Mouse (Mus musculus): ENCODE data around the gene Gm11034. TPM values are rescaled to one million over a fixed set of nuclear protein-coding genes. Genes with fewer than 3 reads are reported as not detected.

Gm11034 gene
- not detected in 2 replicates for polyA plus RNA-seq (2016; fragmentation: Nextera tagmentation; extraction: Ambion mirVana)

DNA sequence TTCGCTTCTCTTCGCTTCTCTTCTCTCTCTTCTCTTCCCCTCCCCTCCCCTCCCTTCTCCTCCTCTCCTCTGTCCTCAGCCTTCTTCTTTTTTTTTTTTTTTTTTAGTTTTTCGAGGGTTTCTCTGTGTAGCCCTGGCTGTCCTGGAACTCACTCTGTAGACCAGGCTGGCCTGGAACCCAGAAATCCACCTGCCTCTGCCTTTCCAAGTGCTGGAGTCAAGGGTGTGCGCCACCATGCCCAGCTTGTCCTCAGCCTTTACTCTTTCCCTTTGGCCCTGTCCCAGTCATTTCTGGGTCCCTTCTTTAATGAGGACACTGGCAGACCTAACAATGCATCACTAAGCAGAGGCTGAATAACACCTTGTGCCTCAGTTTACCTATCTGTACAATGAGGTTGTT is at the start of gene Gm11034:
Gene Gm11034 (minus strand): TSS at position 101 of the 400 bp plus-strand sequence.
- no peak within 1 kb of the TSS for H3K4me3 ChIP-seq
- H3K4me2 ChIP-seq (replicated peaks): no peak within 1 kb of the TSS
- no peak within 1 kb of the TSS for H3K27ac ChIP-seq
- H3K9ac ChIP-seq: no peak within 1 kb of the TSS
- ATAC-seq (ENCODE audit: low FRiP score, low read depth): no peak
- no peaks in the 10 kb centered on the region for H3K9me3 ChIP-seq
- no peaks in the 10 kb centered on the region for H3K4me1 ChIP-seq
- H3K36me3 ChIP-seq: no peaks in the 10 kb centered on the region
- H3K27me3 ChIP-seq (replicated peaks): peaks cover 12% of the 10 kb centered on the region; the same call in 1 of the 2 replicates
- WGBS: 77% methylated on average over 4 of the region's 4 CpGs

DNA sequence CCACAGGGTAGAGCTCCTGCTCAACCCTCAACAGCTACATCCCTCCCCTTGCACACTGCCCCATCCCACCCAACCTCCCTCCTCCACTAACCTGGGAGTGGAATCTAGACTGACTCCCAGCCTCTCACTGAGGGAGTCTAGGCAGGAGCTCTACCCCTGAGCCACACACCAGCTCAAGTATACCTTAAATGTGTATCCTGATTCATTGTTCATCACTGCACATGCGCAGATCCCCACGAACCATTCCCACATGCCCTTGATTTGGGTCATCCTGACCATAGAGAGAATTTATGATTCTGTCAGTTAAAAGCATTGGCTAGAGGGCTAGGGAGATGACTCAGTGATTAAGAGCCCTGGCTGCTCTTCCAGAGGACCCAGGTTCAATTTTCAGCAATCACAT is 49.3 kb upstream of the Gm11034 start:
- H3K27ac ChIP-seq: no peak overlapping the region
- H3K9ac ChIP-seq: no peak overlapping the region
- no peak overlapping the region for H3K4me2 ChIP-seq (replicated peaks)
- ATAC-seq (ENCODE audit: low FRiP score, low read depth): no peak
- H3K4me1 ChIP-seq: no peaks in the 10 kb centered on the region
- 85% methylated on average over 2 of the region's 2 CpGs for WGBS
- H3K9me3 ChIP-seq: no peaks in the 10 kb centered on the region
- no peaks in the 10 kb centered on the region for H3K36me3 ChIP-seq
- H3K4me3 ChIP-seq: no peak overlapping the region
- H3K27me3 ChIP-seq (replicated peaks): no peaks in the 10 kb centered on the region

DNA sequence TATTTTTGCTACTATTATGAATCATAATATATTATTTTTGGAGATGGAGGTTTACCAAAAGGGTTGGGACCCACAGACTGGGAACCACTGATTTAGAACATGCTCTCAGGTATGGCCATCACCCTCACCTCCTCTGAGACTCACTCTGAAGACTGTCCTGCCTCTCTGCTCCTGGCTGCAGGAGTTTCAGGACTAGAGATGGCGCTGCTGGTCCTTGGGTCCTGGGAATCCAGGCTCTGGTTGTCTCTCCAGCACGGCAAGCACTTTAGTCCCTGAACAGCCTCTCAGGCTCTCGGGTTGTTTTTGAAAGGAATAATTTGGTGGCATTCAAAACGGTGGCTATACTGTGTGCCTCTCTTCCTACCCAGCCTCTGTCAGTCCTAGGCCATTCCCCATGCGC is 48.4 kb upstream of the Gm11034 start:
- WGBS: 62% methylated on average over 5 of the region's 5 CpGs
- no peak overlapping the region for H3K4me2 ChIP-seq (replicated peaks)
- ATAC-seq (ENCODE audit: low FRiP score, low read depth): no peak

DNA sequence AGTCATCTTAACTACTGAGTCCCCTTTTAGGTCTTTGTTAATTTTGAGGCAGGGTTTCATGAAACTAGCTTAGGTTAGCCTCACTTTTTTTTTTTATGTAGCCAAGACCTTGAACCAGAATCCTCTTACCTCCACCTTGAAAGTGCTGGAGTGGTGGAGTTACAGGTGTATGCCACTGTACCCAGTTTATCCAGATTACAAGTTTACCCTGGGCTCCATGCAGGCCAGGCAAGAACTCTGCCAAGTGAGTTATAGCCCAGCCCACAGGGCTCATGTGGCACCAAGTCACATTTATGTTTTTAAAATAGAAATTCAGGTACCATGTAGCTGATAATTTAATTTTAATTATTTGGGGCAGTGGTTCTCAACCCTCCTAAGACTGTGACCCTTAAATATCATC is 48.0 kb upstream of the Gm11034 start:
- Histone ChIP-seq H3K9ac (no peak overlapping the region), H3K4me3 (no peak overlapping the region), H3K4me2 (replicated peaks) (no peak overlapping the region), H3K9me3 (no peaks in the 10 kb centered on the region), H3K27ac (no peak overlapping the region), H3K4me1 (no peaks in the 10 kb centered on the region), H3K36me3 (peaks cover 5% of the 10 kb centered on the region; the same call in 1 of the 2 replicates), H3K27me3 (replicated peaks) (no peaks in the 10 kb centered on the region)
- ATAC-seq (ENCODE audit: low FRiP score, low read depth): no peak; the same call in 1 of the 2 replicates

More for the DNA sequence above, 48.4 kb upstream of the Gm11034 start:
- no peaks in the 10 kb centered on the region for H3K27me3 ChIP-seq (replicated peaks)
- H3K36me3 ChIP-seq: peaks cover 3% of the 10 kb centered on the region; the same call in 1 of the 2 replicates
- no peak overlapping the region for H3K27ac ChIP-seq
- H3K4me1 ChIP-seq: no peaks in the 10 kb centered on the region
- H3K9me3 ChIP-seq: no peaks in the 10 kb centered on the region
- H3K4me3 ChIP-seq: no peak overlapping the region
- H3K9ac ChIP-seq: no peak overlapping the region

DNA sequence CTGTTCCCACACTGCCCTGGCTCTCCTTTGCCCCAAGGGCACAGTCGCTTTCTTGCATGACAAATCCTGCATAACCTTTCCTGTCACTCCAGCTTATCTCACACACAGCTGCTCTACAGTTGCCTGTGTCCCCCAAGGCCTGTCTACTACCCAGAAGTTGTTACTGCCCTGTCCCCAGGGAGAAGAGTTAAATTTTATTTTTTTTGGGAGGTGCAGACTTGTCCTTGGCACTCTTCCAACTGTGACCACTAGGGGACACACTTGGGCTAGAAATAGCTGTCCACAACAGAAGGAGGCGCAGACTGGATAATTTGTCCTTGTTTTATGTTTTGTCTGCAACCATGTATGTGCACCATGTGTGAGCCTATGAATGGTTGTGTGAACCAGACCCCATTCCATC is 47.6 kb upstream of the Gm11034 start:
- peaks cover 5% of the 10 kb centered on the region; the same call in 1 of the 2 replicates for H3K36me3 ChIP-seq
- no peak overlapping the region for H3K4me2 ChIP-seq (replicated peaks)
- H3K27ac ChIP-seq: no peak overlapping the region
- H3K4me3 ChIP-seq: no peak overlapping the region
- ATAC-seq (ENCODE audit: low FRiP score, low read depth): peak; percentile 70
- H3K4me1 ChIP-seq: no peaks in the 10 kb centered on the region
- H3K27me3 ChIP-seq (replicated peaks): no peaks in the 10 kb centered on the region
- H3K9me3 ChIP-seq: no peaks in the 10 kb centered on the region
- 35% methylated on average over 2 of the region's 2 CpGs for WGBS
- no peak overlapping the region for H3K9ac ChIP-seq

DNA sequence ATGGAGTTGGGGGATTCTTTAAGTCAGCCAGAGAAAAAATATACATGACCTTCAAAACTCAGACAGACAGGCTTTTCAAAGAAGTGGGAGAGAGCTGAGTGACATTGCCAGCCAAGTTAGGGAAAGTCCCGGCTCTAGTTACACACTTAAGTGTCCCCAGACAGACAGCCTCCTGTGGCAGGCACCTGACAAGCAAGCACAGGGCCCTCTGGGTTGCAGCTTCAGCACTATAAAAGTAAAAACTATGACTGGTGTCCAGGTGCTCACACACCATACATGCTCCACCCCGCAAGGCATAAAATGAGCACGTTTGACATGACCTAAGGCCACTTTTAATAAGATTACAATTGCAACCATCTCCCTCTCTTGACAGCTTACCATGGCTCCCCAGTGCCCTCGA is 47.1 kb upstream of the Gm11034 start:
- Histone ChIP-seq H3K27ac (no peak overlapping the region), H3K9ac (no peak overlapping the region), H3K9me3 (no peaks in the 10 kb centered on the region), H3K36me3 (peaks cover 8% of the 10 kb centered on the region), H3K4me2 (replicated peaks) (no peak overlapping the region), H3K4me3 (no peak overlapping the region), H3K27me3 (replicated peaks) (no peaks in the 10 kb centered on the region), H3K4me1 (no peaks in the 10 kb centered on the region)
- 59% methylated on average over 4 of the region's 4 CpGs for WGBS
- ATAC-seq (ENCODE audit: low FRiP score, low read depth): no peak

DNA sequence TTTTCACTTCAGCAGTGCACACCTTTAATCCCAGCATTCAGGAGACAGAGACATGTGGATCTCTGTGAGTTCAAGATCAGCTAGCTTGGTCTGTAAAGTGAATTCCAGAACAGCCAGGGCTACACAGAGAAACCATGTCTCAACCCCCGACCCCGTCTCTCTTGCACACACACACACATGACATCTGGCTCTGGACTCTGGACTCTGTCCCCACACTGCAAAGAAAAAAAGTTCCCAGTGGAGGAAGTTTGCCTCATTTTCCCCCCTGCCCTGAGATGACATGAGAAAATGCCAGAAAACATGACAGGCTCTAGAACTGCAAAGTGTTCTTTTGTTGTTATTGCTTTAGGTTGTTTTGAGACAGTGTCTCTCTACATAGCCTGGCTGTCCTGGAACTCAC is 46.4 kb upstream of the Gm11034 start:
- WGBS: 79% methylated on average over 2 of the region's 2 CpGs
- H3K36me3 ChIP-seq: peaks cover 15% of the 10 kb centered on the region
- no peak for ATAC-seq (ENCODE audit: low FRiP score, low read depth)

DNA sequence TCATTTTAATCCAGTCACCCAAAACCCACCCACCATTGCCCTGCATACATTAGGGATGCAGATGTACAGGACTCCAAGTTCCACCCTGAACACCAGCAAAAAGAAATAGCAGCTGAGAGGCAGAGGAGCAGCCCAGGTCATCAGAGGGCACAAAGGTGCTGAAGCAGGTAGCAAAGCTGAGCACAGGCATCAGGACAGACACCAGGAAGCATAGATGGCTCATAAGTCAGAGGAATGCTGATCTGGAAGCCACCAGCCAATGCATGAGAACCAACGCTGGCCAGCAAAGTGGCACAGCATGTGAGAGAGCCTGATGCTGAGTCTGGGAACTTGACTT is 44.4 kb upstream of the Gm11034 start:
- no peak for ATAC-seq (ENCODE audit: low FRiP score, low read depth)
- H3K27me3 ChIP-seq (replicated peaks): no peaks in the 10 kb centered on the region
- H3K36me3 ChIP-seq: peaks cover 33% of the 10 kb centered on the region
- no peaks in the 10 kb centered on the region for H3K4me1 ChIP-seq
- H3K9ac ChIP-seq: no peak overlapping the region
- 81% methylated on average over 1 of the region's 1 CpGs for WGBS
- H3K27ac ChIP-seq: no peak overlapping the region
- no peak overlapping the region for H3K4me2 ChIP-seq (replicated peaks)
- no peak overlapping the region for H3K4me3 ChIP-seq
- H3K9me3 ChIP-seq: no peaks in the 10 kb centered on the region

More for the DNA sequence above, 46.4 kb upstream of the Gm11034 start:
- no peaks in the 10 kb centered on the region for H3K9me3 ChIP-seq
- no peaks in the 10 kb centered on the region for H3K27me3 ChIP-seq (replicated peaks)
- H3K9ac ChIP-seq: no peak overlapping the region
- H3K4me2 ChIP-seq (replicated peaks): no peak overlapping the region
- no peak overlapping the region for H3K4me3 ChIP-seq
- H3K4me1 ChIP-seq: no peaks in the 10 kb centered on the region
- H3K27ac ChIP-seq: no peak overlapping the region

DNA sequence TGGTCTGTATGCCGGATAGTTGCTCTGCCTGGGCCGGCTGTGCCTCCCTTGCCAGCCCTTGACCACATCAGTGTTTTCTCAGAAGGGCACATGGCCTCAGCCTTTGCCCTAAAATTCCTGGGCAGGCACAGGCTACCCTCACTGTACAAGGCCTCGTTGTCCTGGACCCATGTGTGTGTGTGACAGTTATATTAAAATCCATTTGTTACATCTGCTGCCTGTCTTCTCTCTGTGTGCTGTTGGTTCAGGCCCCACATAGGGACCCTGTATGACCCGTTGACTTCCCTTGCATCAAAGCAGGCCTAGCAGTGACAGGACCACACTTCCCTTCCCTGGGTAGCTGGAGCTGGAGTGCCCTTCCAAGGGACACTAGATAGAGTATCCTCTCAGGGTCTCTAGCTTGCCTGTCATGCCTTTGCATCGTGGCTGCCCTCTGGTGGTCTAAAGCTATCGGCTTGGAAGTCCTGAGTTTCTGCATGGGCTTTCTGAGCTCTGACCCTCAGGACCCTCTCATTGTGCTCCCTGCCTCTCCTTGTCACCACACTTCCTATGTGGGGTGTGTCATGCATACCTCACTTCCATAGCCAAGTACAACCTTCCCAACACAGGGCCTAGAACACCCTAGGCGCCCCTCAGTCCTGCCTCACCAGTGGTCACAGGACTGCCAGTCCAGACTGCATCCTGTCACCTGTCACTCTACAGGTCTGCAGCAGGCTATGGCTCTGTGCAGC is 43.9 kb upstream of the Gm11034 start:
- Histone ChIP-seq H3K27me3 (replicated peaks) (no peaks in the 10 kb centered on the region), H3K4me1 (no peaks in the 10 kb centered on the region), H3K4me3 (no peak overlapping the region), H3K36me3 (peaks cover 38% of the 10 kb centered on the region), H3K4me2 (replicated peaks) (no peak overlapping the region), H3K9me3 (no peaks in the 10 kb centered on the region), H3K9ac (no peak overlapping the region), H3K27ac (no peak overlapping the region)
- peak; percentile 17; the same call in 1 of the 2 replicates for ATAC-seq (ENCODE audit: low FRiP score, low read depth)
- 56% methylated on average over 7 of the region's 7 CpGs for WGBS

DNA sequence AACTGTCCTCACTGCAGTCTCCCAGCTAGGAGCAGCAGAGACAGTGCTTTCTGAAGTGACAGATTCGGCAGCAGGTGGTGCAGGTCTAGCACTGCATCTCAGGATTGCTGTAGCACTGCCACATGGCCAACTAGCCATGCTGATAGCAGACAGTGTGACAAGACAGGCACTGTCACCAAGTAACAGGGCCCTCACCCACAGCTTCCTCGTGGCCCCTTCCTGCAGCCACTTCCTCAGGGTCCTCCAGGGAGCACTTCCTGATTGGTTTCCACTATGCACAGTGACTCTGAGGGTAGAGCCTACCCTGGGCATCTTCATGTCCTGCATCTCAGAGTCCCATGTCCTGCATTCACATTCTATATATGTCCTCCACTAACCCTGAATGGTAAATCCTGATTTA is 31.2 kb upstream of the Gm11034 start:
- Histone ChIP-seq H3K27me3 (replicated peaks) (no peaks in the 10 kb centered on the region), H3K36me3 (peaks cover 37% of the 10 kb centered on the region), H3K4me2 (replicated peaks) (no peak overlapping the region), H3K4me3 (no peak overlapping the region), H3K9ac (no peak overlapping the region), H3K4me1 (peaks cover 22% of the 10 kb centered on the region), H3K27ac (no peak overlapping the region), H3K9me3 (no peaks in the 10 kb centered on the region)
- no peak for ATAC-seq (ENCODE audit: low FRiP score, low read depth)
- 75% methylated on average over 2 of the region's 2 CpGs for WGBS

DNA sequence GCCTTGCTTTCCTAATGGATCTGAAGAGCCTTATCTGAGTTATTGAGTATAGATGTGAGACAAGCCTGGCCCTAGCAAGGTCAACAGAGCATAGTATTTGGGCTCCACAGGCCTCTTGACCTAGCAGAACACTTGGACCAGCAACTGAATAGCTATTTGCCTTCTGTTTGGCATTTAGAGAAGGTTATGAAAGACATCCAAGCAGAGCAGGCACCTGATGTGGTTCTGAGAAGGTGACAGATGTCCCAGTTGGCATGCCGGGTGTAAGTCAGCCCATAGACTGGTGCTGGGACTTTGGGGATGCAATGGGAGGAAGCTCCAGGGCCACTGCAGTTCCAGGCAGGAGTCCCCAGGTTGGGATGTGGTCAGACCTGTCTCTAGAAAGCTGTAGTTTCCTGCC is 28.8 kb upstream of the Gm11034 start:
- Histone ChIP-seq H3K27ac (no peak overlapping the region), H3K36me3 (peaks cover 21% of the 10 kb centered on the region)

DNA sequence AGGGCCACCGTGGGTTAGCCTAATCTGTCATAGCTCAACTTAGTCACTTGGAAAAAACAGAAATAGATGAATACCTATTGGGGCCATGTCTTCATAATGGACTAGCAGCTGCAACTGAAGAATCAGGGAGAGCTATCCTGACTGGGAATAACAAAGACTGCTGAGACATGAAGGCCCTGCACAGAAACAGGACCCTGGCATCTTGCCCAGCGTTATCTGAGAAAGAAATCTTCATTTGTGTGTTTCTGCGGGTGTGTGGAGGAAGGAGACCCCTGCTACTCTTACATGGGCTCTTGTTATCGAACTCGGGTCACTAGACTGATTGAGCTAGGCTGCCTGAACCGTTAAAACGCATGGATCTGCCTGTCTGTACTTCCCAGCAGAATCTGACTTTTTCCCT is 27.5 kb upstream of the Gm11034 start:
- Histone ChIP-seq H3K36me3 (peaks cover 8% of the 10 kb centered on the region), H3K4me3 (peak overlapping the region; percentile 64), H3K4me1 (peaks cover 22% of the 10 kb centered on the region), H3K27me3 (replicated peaks) (no peaks in the 10 kb centered on the region), H3K9me3 (no peaks in the 10 kb centered on the region), H3K9ac (peak overlapping the region; percentile 62), H3K27ac (no peak overlapping the region), H3K4me2 (replicated peaks) (peak overlapping the region; percentile 78)
- no peak for ATAC-seq (ENCODE audit: low FRiP score, low read depth)
- 64% methylated on average over 7 of the region's 7 CpGs for WGBS

More for the DNA sequence above, 28.8 kb upstream of the Gm11034 start:
- no peaks in the 10 kb centered on the region for H3K9me3 ChIP-seq
- no peak overlapping the region for H3K4me2 ChIP-seq (replicated peaks)
- H3K4me1 ChIP-seq: peaks cover 22% of the 10 kb centered on the region
- WGBS: 94% methylated on average over 1 of the region's 1 CpGs
- no peaks in the 10 kb centered on the region for H3K27me3 ChIP-seq (replicated peaks)
- no peak overlapping the region for H3K9ac ChIP-seq
- no peak overlapping the region for H3K4me3 ChIP-seq
- ATAC-seq (ENCODE audit: low FRiP score, low read depth): no peak

DNA sequence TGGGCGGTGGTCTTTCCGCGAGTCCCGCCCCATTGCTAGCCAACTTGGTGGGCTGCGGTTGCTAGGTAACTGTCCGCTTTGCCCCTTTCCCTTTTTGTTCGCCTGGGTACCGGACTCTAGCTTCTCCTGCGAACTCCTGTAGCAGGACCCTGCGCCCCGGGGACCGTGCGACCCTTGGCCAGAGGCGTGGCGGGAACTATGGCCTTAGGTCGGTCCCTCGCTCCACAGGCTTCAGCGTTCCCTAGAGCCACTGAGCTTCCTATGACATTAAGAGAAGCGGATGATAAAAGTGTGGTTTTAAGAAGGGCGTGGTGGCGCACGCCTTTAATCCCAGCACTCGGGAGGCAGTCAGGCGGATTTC is 26.9 kb upstream of the Gm11034 start:
- Histone ChIP-seq H3K4me2 (replicated peaks) (peak overlapping the region; percentile 78), H3K27me3 (replicated peaks) (no peaks in the 10 kb centered on the region), H3K4me1 (peaks cover 22% of the 10 kb centered on the region), H3K9me3 (no peaks in the 10 kb centered on the region), H3K27ac (peak overlapping the region; percentile 84; the same call in 1 of the 2 replicates), H3K9ac (peak overlapping the region; percentile 62), H3K36me3 (peaks cover 8% of the 10 kb centered on the region), H3K4me3 (peak overlapping the region; percentile 64)
- WGBS: 1% methylated on average over 24 of the region's 24 CpGs
- ATAC-seq (ENCODE audit: low FRiP score, low read depth): no peak
